Mouse (Mus musculus) MEL (cell line): ENCODE measurements around the gene Dtnb. TPM values are rescaled to one million over a fixed set of nuclear protein-coding genes. Genes with fewer than 3 reads are reported as not detected.

Experiments used
- DNase-seq: peaks from one replicate; pipeline ENCODE4 v3.0.0; 2011; ENCODE audit warnings: low read depth, low spot score
- H3K27ac ChIP-seq: 2 replicates; pipeline ENCODE4 v1.5.1; 2012; ENCODE audit warnings: low read depth, mild to moderate bottlenecking, control low read depth, low read length, moderate library complexity; ENCODE audit not compliant: control insufficient read depth
- H3K27me3 ChIP-seq, 2 experiments: fragments of 150-350 bp in 1 of 2; sonication (generic) in 1 of 2; 2 replicates each; pipeline ENCODE4 v1.6.1; 2012; ENCODE audit warnings: low read length in 2 of 2, mild to moderate bottlenecking in 2 of 2, improper control_type of control experiment in 1 of 2, moderate library complexity in 1 of 2; ENCODE audit not compliant: insufficient read depth in 2 of 2, control insufficient read depth in 1 of 2
- H3K36me3 ChIP-seq, 2 experiments: 2 replicates each; pipeline ENCODE4 v1.6.1; 2012 to 2014; ENCODE audit warnings: low read length in 2 of 2, improper control_type of control experiment in 1 of 2, inconsistent platforms in 1 of 2, mild to moderate bottlenecking in 1 of 2; ENCODE audit not compliant: insufficient read depth in 2 of 2, control insufficient read depth in 1 of 2
- H3K4me1 ChIP-seq, 2 experiments: fragments of 150-350 bp in 1 of 2; sonication (generic) in 1 of 2; 2 replicates each; pipeline ENCODE4 v1.6.1; 2012; ENCODE audit warnings: low read length in 2 of 2, improper control_type of control experiment in 1 of 2, mild to moderate bottlenecking in 1 of 2; ENCODE audit not compliant: insufficient read depth in 2 of 2, control insufficient read depth in 1 of 2
- H3K4me3 ChIP-seq, 2 experiments: fragments of 150-350 bp in 1 of 2; sonication (generic) in 1 of 2; 2 replicates each; pipeline ENCODE4 v1.5.1; 2012; ENCODE audit warnings: low read depth in 2 of 2, low read length in 2 of 2, mild to moderate bottlenecking in 2 of 2, moderate library complexity in 2 of 2, control low read depth in 1 of 2, improper control_type of control experiment in 1 of 2; ENCODE audit not compliant: control insufficient read depth in 1 of 2, insufficient read depth in 1 of 2
- H3K79me2 ChIP-seq: 2 replicates; pipeline ENCODE4 v1.6.1; 2012; ENCODE audit warnings: mild to moderate bottlenecking, low read length, moderate library complexity; ENCODE audit not compliant: control insufficient read depth, poor library complexity, insufficient read depth
- H3K9ac ChIP-seq: 2 replicates; pipeline ENCODE4 v1.6.1; 2012; ENCODE audit warnings: low read depth, mild to moderate bottlenecking, control low read depth, low read length, moderate library complexity; ENCODE audit not compliant: control insufficient read depth, poor library complexity, severe bottlenecking
- H3K9me3 ChIP-seq: fragments of 150-350 bp; sonication (generic); replicated peaks from 2 replicates; pipeline ENCODE4 v1.6.1; 2012; ENCODE audit warnings: mild to moderate bottlenecking, low read length, improper control_type of control experiment, moderate library complexity; ENCODE audit not compliant: insufficient read depth
- ETS1 ChIP-seq: IDR thresholded peaks from 2 replicates; pipeline ENCODE4 v1.6.1; 2012; ENCODE audit warnings: low read depth, mild to moderate bottlenecking, inconsistent platforms, low read length, improper control_type of control experiment, moderate library complexity
- GABPA ChIP-seq: IDR thresholded peaks from 2 replicates; pipeline ENCODE4 v1.6.1; 2012; ENCODE audit warnings: low read depth, mild to moderate bottlenecking, inconsistent platforms, low read length, improper control_type of control experiment, moderate library complexity
- JUND ChIP-seq: IDR thresholded peaks from 2 replicates; pipeline ENCODE4 v1.6.1; 2011; ENCODE audit warnings: low read depth, mild to moderate bottlenecking, improper control_type of control experiment, low read length
- KAT2A ChIP-seq: conservative IDR thresholded peaks from 2 replicates; pipeline ENCODE4 v1.6.1; 2012; ENCODE audit warnings: low read depth, low read length, improper control_type of control experiment, inconsistent platforms
- MAZ ChIP-seq: IDR thresholded peaks from 2 replicates; pipeline ENCODE4 v1.6.1; 2012; ENCODE audit warnings: low read depth, mild to moderate bottlenecking, inconsistent platforms, low read length, improper control_type of control experiment
- MEF2A ChIP-seq: IDR thresholded peaks from 2 replicates; pipeline ENCODE4 v1.6.1; 2014; ENCODE audit warnings: low read depth, mild to moderate bottlenecking, inconsistent platforms, low read length, improper control_type of control experiment; ENCODE audit not compliant: poor library complexity, insufficient replicate concordance, severe bottlenecking; ENCODE audit errors: extremely low read depth
- MXI1 ChIP-seq: IDR thresholded peaks from 2 replicates; pipeline ENCODE4 v1.6.1; 2011; ENCODE audit warnings: mild to moderate bottlenecking, low read depth, low read length, improper control_type of control experiment
- MYC ChIP-seq: IDR thresholded peaks from 2 replicates; pipeline ENCODE4 v1.6.1; 2011; ENCODE audit warnings: low read depth, mild to moderate bottlenecking, low read length, improper control_type of control experiment, moderate library complexity
- NELFE ChIP-seq: IDR thresholded peaks from 2 replicates; pipeline ENCODE4 v1.6.1; 2011; ENCODE audit warnings: low read depth, low read length, improper control_type of control experiment
- NRF1 ChIP-seq: IDR thresholded peaks from 2 replicates; pipeline ENCODE4 v1.6.1; 2014; ENCODE audit warnings: low read depth, mild to moderate bottlenecking, inconsistent platforms, low read length, improper control_type of control experiment, moderate library complexity; ENCODE audit not compliant: poor library complexity, insufficient read depth, severe bottlenecking
- POLR2A ChIP-seq, 2 experiments: IDR thresholded peaks; 2 replicates each; pipeline ENCODE4 v1.6.1; 2011 to 2012; ENCODE audit warnings: low read length in 2 of 2, mild to moderate bottlenecking in 2 of 2, control low read depth in 1 of 2, improper control_type of control experiment in 1 of 2, low read depth in 1 of 2, moderate library complexity in 1 of 2; ENCODE audit not compliant: control insufficient read depth in 1 of 2, insufficient read depth in 1 of 2, poor library complexity in 1 of 2
- SMC3 ChIP-seq: IDR thresholded peaks from 2 replicates; pipeline ENCODE4 v1.6.1; 2011; ENCODE audit warnings: low read depth, low read length, improper control_type of control experiment
- UBTF ChIP-seq: IDR thresholded peaks from 2 replicates; pipeline ENCODE4 v1.6.1; 2012; ENCODE audit warnings: low read depth, mild to moderate bottlenecking, inconsistent platforms, low read length, improper control_type of control experiment, moderate library complexity, borderline replicate concordance; ENCODE audit not compliant: insufficient read depth
- ZC3H11A ChIP-seq: IDR thresholded peaks from 2 replicates; pipeline ENCODE4 v1.6.1; 2012; ENCODE audit warnings: low read depth, mild to moderate bottlenecking, inconsistent platforms, low read length, improper control_type of control experiment
- ZKSCAN1 ChIP-seq: IDR thresholded peaks from 2 replicates; pipeline ENCODE4 v1.6.1; 2012; ENCODE audit warnings: low read depth, mild to moderate bottlenecking, inconsistent platforms, low read length, improper control_type of control experiment, moderate library complexity
- polyA plus RNA-seq, 2 experiments: library from polyadenylated mRNA; stranded (reverse) in 1 of 2; unstranded in 1 of 2; fragments of >175 nt in 1 of 2; fragments of >200 nt in 1 of 2; gene quantifications; 2 replicates each; pipeline versions ENCODE4 v1.2.1 to v1.2.4; 2012; ENCODE audit warnings: low replicate concordance in 2 of 2, low read depth in 1 of 2; ENCODE audit not compliant: insufficient read length in 2 of 2, insufficient read depth in 1 of 2, missing spikeins in 1 of 2
- total RNA-seq: library from RNA; depleted of rRNA; stranded (reverse); fragments of 300-350 nt; gene quantifications from 2 replicates; pipeline ENCODE4 v1.2.3, GENCODE M21; 2012

Dtnb gene
- total and polyA plus RNA-seq, 3 experiments, result 18.6 to 24.9 TPM; not detected in 1

GRCm38 (mm10) chr12:3760876-3761590, 188.9 kb downstream of the Dtnb start:
- Histone ChIP-seq H3K4me1 (no peaks in the 10 kb centered on the region), H3K79me2 (no peaks in the 10 kb centered on the region), H3K27ac (no peak overlapping the region), H3K4me3 (no peak overlapping the region), H3K36me3 (peaks cover 0 to 5% of the 10 kb centered on the region in 2 experiments; a peak in 2 of 4 replicates), H3K27me3 (no peaks in the 10 kb centered on the region), H3K9me3 (no peaks in the 10 kb centered on the region), H3K9ac (no peak overlapping the region)
- DNase-seq, result no peak
- TF ChIP-seq UBTF (no peak), JUND (no peak), POLR2A (IDR thresholded peaks at IDR 0.05; ENCODE audit: control insufficient read depth in 1 of 2, insufficient read depth in 1 of 2, low read depth in 1 of 2, low read length in 2 of 2, poor library complexity in 1 of 2) (no peak), MAZ (no peak), MYC (no peak), SMC3 (no peak), KAT2A (no peak), MXI1 (no peak), GABPA (no peak), MEF2A (no peak), ZKSCAN1 (no peak), ZC3H11A (no peak), ETS1 (no peak), NRF1 (no peak), NELFE (no peak)
- TF ChIP-seq, all 39 proteins: peak for 0

DNA sequence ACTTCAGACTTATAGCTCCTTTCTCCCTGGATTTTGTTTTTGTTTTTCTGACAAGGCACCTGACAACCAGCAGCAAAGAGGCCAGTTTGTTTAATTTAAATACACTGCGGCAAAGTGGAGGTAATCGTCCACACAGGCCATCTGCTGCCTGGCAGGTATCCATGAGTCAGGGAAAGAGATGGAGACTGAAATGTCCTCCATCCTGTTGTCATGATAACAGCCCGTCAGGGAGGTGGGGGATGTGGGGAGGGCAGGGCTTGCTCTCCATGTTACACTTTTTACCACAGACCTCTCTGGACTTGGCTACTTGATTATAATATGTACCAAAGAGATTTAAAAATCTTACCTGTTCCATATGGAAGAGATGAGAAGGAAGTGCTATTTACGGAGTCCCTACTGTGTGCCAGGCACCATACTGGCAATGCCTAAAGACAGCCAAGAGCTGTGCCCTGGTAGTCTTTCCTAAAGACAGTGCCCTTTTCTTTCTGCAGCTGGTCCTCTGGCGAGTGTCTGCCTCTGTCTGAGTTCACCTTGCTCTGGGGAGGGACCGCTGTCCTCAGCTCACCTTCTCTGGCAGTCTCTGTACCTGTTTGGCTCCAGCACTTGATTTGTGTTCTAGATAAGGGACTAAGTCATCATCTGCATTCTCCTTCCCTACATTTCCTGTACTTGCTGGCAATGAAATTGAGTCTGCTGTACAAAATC, 189.6 kb downstream of the Dtnb start:
- no peak for DNase-seq
- Histone ChIP-seq H3K4me1 (no peaks in the 10 kb centered on the region), H3K4me3 (no peak overlapping the region), H3K9me3 (no peaks in the 10 kb centered on the region)
- TF ChIP-seq KAT2A, result no peak
- no peak for TF ChIP-seq MAZ
- TF ChIP-seq, all 39 proteins: peak for 0
- no peaks in the 10 kb centered on the region for H3K27me3 ChIP-seq
- peaks cover 0 to 5% of the 10 kb centered on the region in 2 experiments; a peak in 2 of 4 replicates for H3K36me3 ChIP-seq
- H3K27ac ChIP-seq, result no peak overlapping the region
- H3K79me2 ChIP-seq, result no peaks in the 10 kb centered on the region
- H3K9ac ChIP-seq, result no peak overlapping the region
